Mouse (Mus musculus) right cerebral cortex, adult 18-20 months (tissue): ENCODE results near the gene Dbr1.

ENCODE experiments used
- DNase-seq: peaks from one replicate; pipeline ENCODE4 v3.0.0; 2022; ENCODE audit warnings: mixed read lengths

The Dbr1 gene

DNA sequence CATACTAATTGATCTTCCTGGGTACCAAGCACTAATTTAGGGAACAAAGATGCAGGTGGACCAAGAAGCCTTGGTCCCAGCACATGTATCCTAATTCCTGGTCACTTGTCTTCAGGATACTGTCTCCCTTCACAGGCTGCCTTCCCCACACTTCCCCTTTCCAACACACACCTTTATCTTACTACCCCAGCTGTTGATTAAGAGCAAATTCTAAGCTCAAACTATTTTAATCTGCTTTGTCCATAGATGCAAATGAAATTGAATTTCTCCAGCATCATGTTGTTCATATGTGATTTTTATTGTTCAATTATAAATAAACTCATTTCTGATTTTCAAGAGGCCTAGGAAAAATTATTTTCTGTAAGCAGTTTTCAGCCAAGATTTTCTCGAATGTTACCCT lies 46.4 kb downstream of the Dbr1 start:
- no peak for DNase-seq

- DNase-seq, result no peak
These were observed 47.4 kb downstream of the Dbr1 start for GRCm38 (mm10) chr9:99622966-99623365.

DNA sequence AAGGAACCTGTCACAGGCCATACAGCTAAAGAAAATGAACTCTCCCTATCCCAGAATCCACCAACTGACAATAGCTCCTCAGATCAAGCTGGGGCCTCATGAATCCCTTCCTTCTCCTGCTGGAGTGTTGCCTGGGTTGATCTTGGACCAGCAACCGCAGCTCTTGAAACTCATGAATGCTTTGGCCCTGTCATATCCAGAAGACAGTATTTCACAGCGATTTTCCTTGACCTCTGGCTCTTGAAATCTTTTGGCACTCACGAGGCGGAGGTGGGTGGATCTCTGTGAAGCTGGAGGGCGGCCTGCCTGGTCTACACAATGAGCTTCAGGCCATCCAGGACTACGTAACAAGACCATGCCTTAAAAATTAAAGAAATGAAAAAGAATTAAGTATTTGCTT lies 48.5 kb downstream of the Dbr1 start:
- no peak for DNase-seq

GRCm38 (mm10) chr9:99628581-99628980 lies 53.0 kb downstream of the Dbr1 start:
- DNase-seq, result no peak

DNA sequence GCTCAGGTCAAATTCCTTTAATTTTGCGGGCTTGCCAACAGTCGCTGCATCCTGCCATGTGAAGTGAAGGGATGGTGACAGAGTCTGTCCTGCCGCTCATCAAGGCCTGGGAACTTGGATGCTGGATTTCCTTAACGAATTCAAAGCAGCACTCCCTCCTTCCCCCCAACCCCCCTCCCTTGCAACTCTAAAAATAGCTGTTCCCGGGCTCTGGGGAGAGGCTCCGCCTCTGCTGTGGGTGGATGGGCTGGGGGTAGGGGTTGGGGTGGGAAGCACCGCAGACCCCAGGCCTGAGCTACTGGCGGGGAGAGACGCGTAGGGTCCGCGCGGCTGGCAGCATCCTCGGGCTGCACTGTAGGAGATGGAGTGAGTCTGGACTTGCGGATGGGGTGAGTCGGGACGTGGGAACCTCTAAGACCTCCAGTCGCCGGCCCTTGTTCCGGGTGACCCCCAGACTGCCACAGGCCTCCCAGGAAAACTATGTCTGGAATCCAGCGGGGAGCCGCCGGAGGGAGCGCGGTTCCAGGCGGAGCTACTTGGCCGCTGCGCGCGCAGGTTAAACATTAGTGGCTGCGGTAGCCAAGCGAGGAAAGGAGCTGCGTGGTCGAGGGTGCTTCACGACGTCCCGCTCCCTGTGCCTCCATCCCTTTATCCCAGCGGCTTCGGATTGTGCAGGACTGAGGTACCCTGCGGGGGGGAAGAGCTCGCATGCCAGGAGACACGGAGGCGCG lies 53.8 kb downstream of the Dbr1 start, which contains the start of gene Dzip1l:
Gene Dzip1l, plus strand, starts transcription at position 216 of the 731 bp plus-strand sequence.
- peak; percentile 81 for DNase-seq

- DNase-seq, result no peak
These were observed 54.5 kb downstream of the Dbr1 start for GRCm38 (mm10) chr9:99630071-99630470.

DNA sequence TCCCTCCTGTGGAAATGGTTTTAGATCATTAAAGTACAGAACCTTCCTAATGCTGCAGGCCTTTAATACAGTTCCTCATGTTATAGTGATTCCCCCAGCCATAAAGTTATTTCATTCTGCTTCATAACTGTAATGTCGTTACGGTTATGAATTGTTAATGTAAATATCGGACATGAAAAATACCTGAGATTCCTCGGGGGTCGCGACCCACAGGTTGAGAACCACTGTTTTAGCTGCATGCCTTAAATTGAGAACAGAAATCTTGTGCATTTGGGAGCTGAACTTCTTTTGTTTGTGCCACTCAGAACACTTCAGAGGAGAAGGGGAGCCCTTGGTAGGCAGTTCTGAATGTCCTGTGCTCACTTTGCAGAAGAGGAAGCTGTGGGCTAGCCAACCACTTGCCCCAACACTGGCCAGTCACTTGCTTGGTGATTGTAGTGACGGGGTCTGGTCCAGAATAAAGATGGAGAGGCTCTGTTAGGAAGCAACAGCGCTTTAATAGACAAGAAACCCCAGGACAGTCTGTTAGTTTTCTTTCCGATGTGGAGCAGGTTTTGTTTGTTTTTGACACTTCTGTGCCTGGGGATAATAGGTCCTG lies 55.0 kb downstream of the Dbr1 start:
- peak; percentile 35 for DNase-seq

GRCm38 (mm10) chr9:99631781-99632180 lies 56.2 kb downstream of the Dbr1 start:
- DNase-seq, result peak; percentile 15

DNA sequence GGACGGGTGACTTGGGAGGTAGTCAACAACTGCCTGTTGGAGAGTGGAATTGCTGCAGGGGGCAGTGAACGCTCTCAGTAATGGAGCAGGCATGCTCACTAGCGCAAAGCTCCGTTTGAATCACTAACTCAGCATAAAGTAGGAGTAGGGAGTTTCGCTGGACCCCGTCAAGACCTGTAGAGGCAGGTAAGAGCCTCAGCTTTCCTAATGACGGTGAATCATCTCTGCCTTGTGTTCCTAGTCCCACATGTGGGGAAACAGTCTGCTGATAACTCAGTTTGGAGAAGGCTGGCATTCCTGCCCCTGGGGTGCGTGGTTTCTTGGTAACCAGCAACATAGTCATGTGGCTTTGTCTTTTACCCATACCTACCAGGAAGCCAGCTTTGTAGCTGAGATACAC lies 56.7 kb downstream of the Dbr1 start:
- peak; percentile 12 for DNase-seq
